Mouse (Mus musculus) heart, embryonic 16.5 days (tissue): ENCODE measurements around the gene Olfr1226. TPM values are rescaled to one million over a fixed set of nuclear protein-coding genes. Genes with fewer than 3 reads are reported as not detected.
"Not testable (repeated sequence)": the region's sequence is repeated elsewhere in the genome, so short reads cannot be mapped to it uniquely, and the experiment has no call there.

ENCODE experiments used
- ATAC-seq: fragments of 200-750 bp; cut with Nextera tagmentation; replicated peaks from 2 replicates; pipeline ENCODE4 v1.8.0; 2017; ENCODE audit warnings: moderate number of reproducible peaks; ENCODE audit not compliant: insufficient read depth, low FRiP score; ENCODE audit errors: extremely low read depth
- H3K27ac ChIP-seq: fragments of 300-500 bp; sonication (generic); 2 replicates; pipeline ENCODE4 v1.5.1; 2014; ENCODE audit warnings: mild to moderate bottlenecking, low read length, control low read depth, moderate library complexity
- H3K27me3 ChIP-seq: fragments of 300-500 bp; sonication (generic); 2 replicates; pipeline ENCODE4 v1.6.1; 2014; ENCODE audit warnings: low read length, mixed read lengths; ENCODE audit not compliant: control insufficient read depth, insufficient read depth
- H3K36me3 ChIP-seq: fragments of 300-500 bp; sonication (generic); 2 replicates; pipeline ENCODE4 v1.6.1; 2014; ENCODE audit not compliant: control insufficient read depth, insufficient read depth
- H3K4me1 ChIP-seq: fragments of 300-500 bp; sonication (generic); 2 replicates; pipeline ENCODE4 v1.6.1; 2014; ENCODE audit warnings: low read length, mixed read lengths; ENCODE audit not compliant: control insufficient read depth, insufficient read depth
- H3K4me2 ChIP-seq: fragments of 300-500 bp; sonication (generic); 2 replicates; pipeline ENCODE4 v1.6.1; 2014; ENCODE audit warnings: low read depth, mild to moderate bottlenecking, control low read depth, low read length
- H3K4me3 ChIP-seq: fragments of 300-500 bp; sonication (generic); 2 replicates; pipeline ENCODE4 v1.5.1; 2014; ENCODE audit warnings: mild to moderate bottlenecking, control low read depth, low read length
- H3K9ac ChIP-seq: fragments of 300-500 bp; sonication (generic); 2 replicates; pipeline ENCODE4 v1.6.1; 2014; ENCODE audit warnings: low read length, control low read depth
- H3K9me3 ChIP-seq: fragments of 300-500 bp; sonication (generic); replicated peaks from 2 replicates; pipeline ENCODE4 v1.6.1; 2016; ENCODE audit warnings: low read length; ENCODE audit not compliant: control insufficient read depth
- WGBS: fragments of 180-500 bp; shearing (Covaris S2); extraction: QIAGEN DNeasy Blood & Tissue Kit; methylation state at CpG from one replicate; pipeline ENCODE4 v1.1.7; 2014; 5-methylcytosine and 5-hydroxymethylcytosine counted together
- polyA plus RNA-seq: library from polyadenylated mRNA; unstranded; fragments of >200 nt; fragmentation: Nextera tagmentation; extraction: Ambion mirVana; gene quantifications from 2 replicates; pipeline ENCODE4 v1.2.1, GENCODE M21; 2015

Olfr1226 gene
- not detected in 2 replicates for polyA plus RNA-seq

- Histone ChIP-seq H3K27ac (no peak within 1 kb of the TSS), H3K36me3 (no peaks in the 10 kb centered on the region), H3K4me3 (no peak within 1 kb of the TSS), H3K4me2 (no peak within 1 kb of the TSS), H3K27me3 (no peaks in the 10 kb centered on the region), H3K9ac (no peak within 1 kb of the TSS), H3K4me1 (no peaks in the 10 kb centered on the region), H3K9me3 (no peaks in the 10 kb centered on the region)
- 52% methylated on average over 2 of the region's 2 CpGs for WGBS
- no peak for ATAC-seq
These were observed at the start of gene Olfr1226 for GRCm38 (mm10) chr2:89199948-89200347. Olfr1226 (minus strand) TSS chr2:89200048.

GRCm38 (mm10) chr2:89196325-89196982 is 3.4 kb downstream of the Olfr1226 start:
- no peak for ATAC-seq
- no peak overlapping the region for H3K27ac ChIP-seq
- H3K4me1 ChIP-seq = no peaks in the 10 kb centered on the region
- no peak overlapping the region for H3K9ac ChIP-seq
- 71% methylated on average over 3 of the region's 3 CpGs for WGBS
- H3K4me3 ChIP-seq = no peak overlapping the region
- no peak overlapping the region for H3K4me2 ChIP-seq
- H3K36me3 ChIP-seq = no peaks in the 10 kb centered on the region
- no peaks in the 10 kb centered on the region for H3K9me3 ChIP-seq
- no peaks in the 10 kb centered on the region for H3K27me3 ChIP-seq

- WGBS = 74% methylated on average over 1 of the region's 1 CpGs
- no peak within 1 kb of the TSS for H3K9ac ChIP-seq
These were observed 25.3 kb downstream of the Olfr1226 start, which contains the start of gene Olfr1225 for GRCm38 (mm10) chr2:89174569-89174968. Olfr1225 (minus strand) TSS chr2:89174669.

GRCm38 (mm10) chr2:89164711-89165110 is 35.1 kb downstream of the Olfr1226 start:
- H3K36me3 ChIP-seq, H3K9ac ChIP-seq, H3K4me1 ChIP-seq, H3K27ac ChIP-seq, H3K4me3 ChIP-seq, H3K27me3 ChIP-seq, ATAC-seq, H3K4me2 ChIP-seq, H3K9me3 ChIP-seq: not testable (repeated sequence)
- WGBS = 80% methylated on average over 4 of the region's 4 CpGs

More at GRCm38 (mm10) chr2:89174569-89174968, 25.3 kb downstream of the Olfr1226 start, which contains the start of gene Olfr1225:
- no peaks in the 10 kb centered on the region for H3K4me1 ChIP-seq
- H3K9me3 ChIP-seq = no peaks in the 10 kb centered on the region
- no peaks in the 10 kb centered on the region for H3K36me3 ChIP-seq
- no peak within 1 kb of the TSS for H3K4me2 ChIP-seq
- H3K27ac ChIP-seq = no peak within 1 kb of the TSS
- H3K4me3 ChIP-seq = no peak within 1 kb of the TSS
- ATAC-seq = no peak
- H3K27me3 ChIP-seq = no peaks in the 10 kb centered on the region

GRCm38 (mm10) chr2:89163991-89164390 is 35.9 kb downstream of the Olfr1226 start, which contains the start of gene Olfr1224-ps1:
Olfr1224-ps1 (minus strand) TSS chr2:89164091.
- not testable (repeated sequence) for H3K9me3 ChIP-seq, ATAC-seq, H3K9ac ChIP-seq, H3K4me1 ChIP-seq, H3K4me2 ChIP-seq, H3K36me3 ChIP-seq, H3K4me3 ChIP-seq, H3K27ac ChIP-seq, H3K27me3 ChIP-seq
- 85% methylated on average over 8 of the region's 8 CpGs for WGBS

GRCm38 (mm10) chr2:89151460-89151859 is 48.4 kb downstream of the Olfr1226 start, which contains the start of gene Olfr1223:
Olfr1223 (minus strand) TSS chr2:89151560.
- Histone ChIP-seq H3K27me3 (no peaks in the 10 kb centered on the region), H3K4me1 (no peaks in the 10 kb centered on the region), H3K4me3 (no peak within 1 kb of the TSS), H3K9ac (no peak within 1 kb of the TSS), H3K4me2 (no peak within 1 kb of the TSS), H3K27ac (no peak within 1 kb of the TSS), H3K36me3 (no peaks in the 10 kb centered on the region), H3K9me3 (no peaks in the 10 kb centered on the region)
- ATAC-seq = no peak
- 67% methylated on average over 1 of the region's 1 CpGs for WGBS

Other genes with a start within 250 kb of the Olfr1226 start
- not detected in 2 replicates for gene Olfr1212, start 246.1 kb downstream of the Olfr1226 start, polyA plus RNA-seq
- gene Gm13762, start 219.8 kb downstream of the Olfr1226 start, polyA plus RNA-seq = not detected in 2 replicates
- not detected in 2 replicates for gene Olfr1214, start 207.4 kb downstream of the Olfr1226 start, polyA plus RNA-seq
- not detected in 2 replicates for gene Olfr1215, start 193.1 kb downstream of the Olfr1226 start, polyA plus RNA-seq
- not detected in 2 replicates for gene Olfr1216, start 181.7 kb downstream of the Olfr1226 start, polyA plus RNA-seq
- gene Olfr1217, start 168.0 kb downstream of the Olfr1226 start, polyA plus RNA-seq = not detected in 2 replicates
- gene Olfr1218, start 138.9 kb downstream of the Olfr1226 start, polyA plus RNA-seq = not detected in 2 replicates
- gene Olfr1219, start 116.5 kb downstream of the Olfr1226 start, polyA plus RNA-seq = not detected in 2 replicates
- not detected in 2 replicates for gene Olfr1220, start 93.2 kb downstream of the Olfr1226 start, polyA plus RNA-seq
- gene Olfr1221, start 82.8 kb downstream of the Olfr1226 start, polyA plus RNA-seq = not detected in 2 replicates
- gene Olfr1222, start 67.0 kb downstream of the Olfr1226 start, polyA plus RNA-seq = not detected in 2 replicates
- not detected in 2 replicates for gene Olfr1223, start 48.5 kb downstream of the Olfr1226 start, polyA plus RNA-seq
- gene Olfr1224-ps1, start 36.0 kb downstream of the Olfr1226 start, polyA plus RNA-seq = not detected in 2 replicates
- gene Olfr1225, start 25.4 kb downstream of the Olfr1226 start, polyA plus RNA-seq = not detected in 2 replicates
- not detected in 2 replicates for gene Olfr1228, start 54.0 kb upstream of the Olfr1226 start, polyA plus RNA-seq
- gene Olfr1229, start 88.0 kb upstream of the Olfr1226 start, polyA plus RNA-seq = not detected in 2 replicates
- gene Olfr1230, start 97.2 kb upstream of the Olfr1226 start, polyA plus RNA-seq = not detected in 2 replicates
- gene Olfr1231, start 107.0 kb upstream of the Olfr1226 start, polyA plus RNA-seq = not detected in 2 replicates
- not detected in 2 replicates for gene Olfr1232, start 129.6 kb upstream of the Olfr1226 start, polyA plus RNA-seq
- gene Olfr1233, start 142.3 kb upstream of the Olfr1226 start, polyA plus RNA-seq = not detected in 2 replicates
- not detected in 2 replicates for gene Olfr1234, start 164.8 kb upstream of the Olfr1226 start, polyA plus RNA-seq
- gene Olfr1238, start 209.6 kb upstream of the Olfr1226 start, polyA plus RNA-seq = not detected in 2 replicates
- gene Olfr1239, start 220.4 kb upstream of the Olfr1226 start, polyA plus RNA-seq = not detected in 2 replicates
- gene Olfr1240, start 243.0 kb upstream of the Olfr1226 start, polyA plus RNA-seq = not detected in 2 replicates